Mouse (Mus musculus): Measurements from ENCODE around the gene Snx29. TPM values are rescaled to one million over a fixed set of nuclear protein-coding genes. Genes with fewer than 3 reads are reported as not detected.

Snx29 gene
- polyA plus RNA-seq, 1 experiment from 2014 or later = 21.7 TPM

DNA sequence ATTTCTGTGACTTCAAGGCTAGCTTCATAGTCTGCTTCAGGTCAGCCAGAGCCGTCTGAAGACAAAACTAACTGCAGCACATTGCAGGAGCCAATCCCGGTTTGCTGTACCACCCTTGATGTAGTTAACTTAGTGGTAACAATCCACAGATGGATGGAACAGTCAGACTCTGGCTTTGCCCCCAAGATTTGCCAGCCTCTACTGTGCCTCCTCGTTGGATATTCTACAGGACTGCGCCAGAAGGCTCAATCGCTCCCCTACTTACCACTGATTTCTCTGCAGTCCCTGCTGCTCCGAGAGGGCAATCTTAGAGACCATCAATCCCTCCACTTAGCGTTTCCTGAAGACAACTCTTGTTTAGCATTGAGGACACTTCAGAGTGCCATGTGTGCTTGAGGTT lies 208.7 kb downstream of the Snx29 start:
- Histone ChIP-seq H3K27me3 (no peaks in the 10 kb centered on the region), H3K4me2 (replicated peaks) (no peak overlapping the region), H3K9ac (replicated peaks) (no peak overlapping the region), H3K4me1 (replicated peaks) (peaks cover 10% of the 10 kb centered on the region), H3K27ac (no peak overlapping the region), H3K4me3 (replicated peaks) (no peak overlapping the region), H3K9me3 (no peaks in the 10 kb centered on the region), H3K36me3 (0 out of 2 replicates have a peak, but pooled peaks cover 3% of the 10 kb centered on the region)
- 93% methylated on average over 7 of the region's 7 CpGs for WGBS
- ATAC-seq = no peak

DNA sequence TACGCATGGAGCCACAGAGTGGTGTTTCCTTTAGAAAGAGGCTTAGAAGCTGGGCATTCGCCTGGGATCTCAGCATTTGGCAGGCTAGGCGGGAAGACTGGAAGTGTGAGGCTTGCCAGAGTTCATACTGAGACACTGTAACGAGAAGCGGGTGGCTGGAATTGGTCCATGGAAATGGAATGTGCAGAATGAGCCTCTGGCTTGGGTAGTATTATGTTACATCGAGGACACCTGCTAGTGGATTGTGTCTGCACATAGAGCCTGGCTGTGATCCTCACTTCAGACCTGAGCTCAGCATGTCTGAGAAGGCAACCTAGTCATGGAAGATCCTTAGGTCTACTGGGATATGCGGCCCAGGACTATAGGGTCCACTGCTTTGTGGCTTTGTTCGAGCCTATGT lies 209.9 kb downstream of the Snx29 start:
- H3K9ac ChIP-seq (replicated peaks) = no peak overlapping the region
- ATAC-seq = no peak
- no peak overlapping the region for H3K4me3 ChIP-seq (replicated peaks)
- WGBS = 87% methylated on average over 8 of the region's 8 CpGs
- H3K4me1 ChIP-seq (replicated peaks) = peaks cover 20% of the 10 kb centered on the region
- H3K36me3 ChIP-seq = 0 out of 2 replicates have a peak, but pooled peaks cover 3% of the 10 kb centered on the region
- no peak overlapping the region for H3K4me2 ChIP-seq (replicated peaks)
- no peaks in the 10 kb centered on the region for H3K9me3 ChIP-seq
- no peak overlapping the region for H3K27ac ChIP-seq
- H3K27me3 ChIP-seq = no peaks in the 10 kb centered on the region

DNA sequence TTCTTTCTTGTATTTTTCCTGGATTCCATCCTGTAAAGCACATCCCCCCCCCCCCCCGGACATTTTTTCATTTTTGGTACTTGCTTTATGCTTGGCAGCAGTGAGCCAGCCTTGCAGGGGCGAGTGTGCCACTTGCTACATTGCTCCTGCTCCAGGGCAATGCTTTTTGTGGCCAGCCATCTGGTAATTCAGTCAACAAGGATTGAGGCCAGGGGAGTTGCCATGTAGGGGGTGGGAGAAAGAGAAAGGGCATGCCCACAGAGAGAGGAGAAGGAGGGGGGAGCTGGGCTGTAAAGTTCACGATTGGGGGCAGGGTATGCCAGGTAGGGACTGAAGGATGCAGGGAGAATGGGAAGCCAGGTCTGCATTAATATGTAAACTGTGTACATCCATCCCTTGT lies 210.7 kb downstream of the Snx29 start:
- Histone ChIP-seq H3K36me3 (0 out of 2 replicates have a peak, but pooled peaks cover 3% of the 10 kb centered on the region), H3K9ac (replicated peaks) (no peak overlapping the region), H3K4me2 (replicated peaks) (no peak overlapping the region), H3K27ac (no peak overlapping the region), H3K4me1 (replicated peaks) (peaks cover 22% of the 10 kb centered on the region), H3K4me3 (replicated peaks) (no peak overlapping the region), H3K9me3 (no peaks in the 10 kb centered on the region), H3K27me3 (no peaks in the 10 kb centered on the region)
- WGBS = 75% methylated on average over 3 of the region's 3 CpGs
- ATAC-seq = no peak

DNA sequence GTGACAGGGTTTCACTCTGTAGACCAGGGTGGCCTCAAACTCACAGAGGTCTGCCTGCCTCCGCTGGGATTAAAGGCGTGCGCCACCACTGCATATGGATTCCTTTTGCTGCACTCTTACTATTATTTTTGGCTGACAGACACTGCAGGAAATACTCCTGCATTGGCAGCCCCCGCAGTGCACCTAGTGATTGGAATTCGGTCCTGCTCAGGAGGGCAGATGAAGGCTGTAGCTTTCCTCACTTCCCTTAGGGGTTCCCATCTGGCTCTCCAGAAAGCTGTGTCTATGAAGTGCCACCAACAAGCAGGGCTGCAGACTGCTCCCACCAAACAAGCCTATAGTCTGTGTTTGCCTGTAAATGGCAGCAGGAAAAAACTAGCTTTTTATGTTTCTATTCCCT lies 215.0 kb downstream of the Snx29 start:
- 37% methylated on average over 5 of the region's 5 CpGs for WGBS
- Histone ChIP-seq H3K9me3 (no peaks in the 10 kb centered on the region), H3K4me2 (replicated peaks) (no peak overlapping the region), H3K36me3 (no peaks in the 10 kb centered on the region), H3K4me1 (replicated peaks) (peaks cover 16% of the 10 kb centered on the region), H3K27ac (peak overlapping the region; percentile 35; the same call in 1 of the 2 replicates), H3K9ac (replicated peaks) (no peak overlapping the region), H3K4me3 (replicated peaks) (no peak overlapping the region), H3K27me3 (no peaks in the 10 kb centered on the region)
- ATAC-seq = no peak

DNA sequence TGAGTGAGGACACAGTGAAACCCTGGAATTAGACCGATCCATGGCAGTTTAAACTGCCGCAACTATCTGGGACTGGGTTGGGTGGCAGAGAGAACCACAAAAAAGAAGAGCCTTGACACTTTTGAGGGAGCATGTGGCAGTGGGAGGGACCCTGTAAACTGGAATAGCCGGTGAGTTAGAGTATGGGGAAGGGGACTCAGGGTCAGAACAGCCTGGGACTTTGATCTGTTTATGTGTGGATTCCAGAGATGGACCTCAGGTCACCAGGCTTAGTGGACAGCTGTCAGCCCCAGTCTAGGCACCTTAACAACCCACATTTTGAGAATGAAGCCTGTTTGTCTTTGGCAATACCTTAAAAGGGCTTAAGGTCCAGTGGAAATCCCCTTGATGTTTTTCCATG lies 215.5 kb downstream of the Snx29 start:
- ATAC-seq = no peak
- no peak overlapping the region for H3K27ac ChIP-seq
- no peaks in the 10 kb centered on the region for H3K36me3 ChIP-seq
- no peak overlapping the region for H3K9ac ChIP-seq (replicated peaks)
- 26% methylated on average over 3 of the region's 3 CpGs for WGBS
- H3K4me3 ChIP-seq (replicated peaks) = no peak overlapping the region
- H3K4me1 ChIP-seq (replicated peaks) = peaks cover 16% of the 10 kb centered on the region
- no peaks in the 10 kb centered on the region for H3K9me3 ChIP-seq
- H3K4me2 ChIP-seq (replicated peaks) = no peak overlapping the region
- no peaks in the 10 kb centered on the region for H3K27me3 ChIP-seq

DNA sequence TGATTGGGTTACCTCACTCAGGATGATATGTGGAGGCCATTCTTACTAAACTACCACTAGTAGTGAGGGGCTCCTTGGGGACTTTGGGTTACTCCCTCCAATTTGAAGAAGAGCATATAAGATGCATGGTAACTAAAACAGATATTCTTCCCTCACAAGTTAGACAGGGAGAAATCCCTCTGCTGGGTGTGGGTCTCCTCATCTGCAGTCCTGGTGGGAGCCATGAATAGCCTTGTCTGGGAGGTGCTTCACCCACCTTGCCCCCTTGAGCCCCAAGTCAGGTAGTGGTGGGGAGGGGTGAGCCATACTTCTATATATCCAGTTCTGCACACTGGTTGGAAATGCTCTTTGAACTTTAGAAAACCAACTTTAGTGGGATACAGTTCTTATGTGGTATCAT lies 218.3 kb downstream of the Snx29 start:
- Histone ChIP-seq H3K9me3 (no peaks in the 10 kb centered on the region), H3K4me1 (replicated peaks) (peaks cover 16% of the 10 kb centered on the region), H3K27ac (no peak overlapping the region), H3K4me2 (replicated peaks) (no peak overlapping the region), H3K27me3 (no peaks in the 10 kb centered on the region), H3K9ac (replicated peaks) (no peak overlapping the region), H3K4me3 (replicated peaks) (no peak overlapping the region), H3K36me3 (no peaks in the 10 kb centered on the region)
- no peak for ATAC-seq

DNA sequence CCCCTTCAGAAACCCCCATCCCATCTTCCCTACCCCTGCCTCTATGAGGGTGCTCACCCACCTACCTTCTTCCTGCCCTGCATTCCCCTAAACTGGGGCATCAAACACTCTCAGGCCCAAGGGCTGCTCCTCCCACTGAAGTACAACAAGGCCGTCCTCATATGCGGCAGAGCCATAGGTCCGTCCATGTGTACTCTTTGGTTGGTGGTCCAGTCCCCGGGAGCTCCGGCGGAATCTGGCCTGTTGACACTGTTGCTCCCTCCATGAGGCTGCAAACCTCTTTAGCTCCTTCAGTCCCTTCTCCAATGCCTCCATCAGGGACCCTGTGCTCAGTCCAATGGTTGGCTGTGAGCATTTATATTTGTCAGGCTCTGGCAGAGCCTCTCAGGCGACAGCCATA lies 219.1 kb downstream of the Snx29 start:
- ATAC-seq = no peak
- no peaks in the 10 kb centered on the region for H3K27me3 ChIP-seq
- no peak overlapping the region for H3K9ac ChIP-seq (replicated peaks)
- no peaks in the 10 kb centered on the region for H3K36me3 ChIP-seq
- no peak overlapping the region for H3K4me2 ChIP-seq (replicated peaks)
- no peak overlapping the region for H3K4me3 ChIP-seq (replicated peaks)
- peaks cover 8% of the 10 kb centered on the region for H3K4me1 ChIP-seq (replicated peaks)
- 89% methylated on average over 7 of the region's 7 CpGs for WGBS
- H3K9me3 ChIP-seq = no peaks in the 10 kb centered on the region
- H3K27ac ChIP-seq = no peak overlapping the region

DNA sequence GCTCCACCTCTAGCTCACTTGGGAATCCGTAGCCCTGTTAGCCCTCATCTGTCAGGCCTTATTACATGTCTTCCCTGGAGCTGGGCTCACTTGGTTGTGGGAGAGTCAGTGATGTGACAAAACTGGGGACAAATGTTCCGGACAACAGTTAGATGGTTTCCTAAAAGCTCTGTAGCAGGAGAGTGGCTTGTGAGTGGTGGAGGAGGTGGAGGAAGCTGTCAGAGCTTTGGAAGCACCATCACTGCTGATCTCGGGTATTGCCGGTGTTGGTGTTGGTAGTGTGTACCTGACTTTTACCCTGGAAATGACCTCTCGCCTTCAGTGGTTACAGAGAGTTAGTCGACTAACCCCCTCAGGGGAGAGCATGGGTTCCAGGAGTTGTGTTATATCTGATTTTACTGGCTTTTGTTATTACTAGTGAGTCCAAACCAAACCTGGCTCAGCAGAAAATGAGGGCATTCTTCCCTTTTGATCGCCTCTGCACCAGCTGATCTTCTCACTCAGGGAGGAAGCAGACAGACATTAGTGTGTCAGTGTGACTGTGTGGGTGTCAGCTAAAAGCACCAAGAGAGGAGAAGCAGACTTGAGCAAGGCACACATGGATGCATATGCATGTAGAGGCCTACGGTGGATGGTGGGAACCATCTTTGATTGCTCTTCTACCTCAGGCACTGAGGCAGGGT lies 227.5 kb downstream of the Snx29 start:
- H3K4me1 ChIP-seq (replicated peaks) = no peaks in the 10 kb centered on the region
- no peak for ATAC-seq
- H3K4me2 ChIP-seq (replicated peaks) = no peak overlapping the region
- H3K27me3 ChIP-seq = no peaks in the 10 kb centered on the region
- H3K27ac ChIP-seq = no peak overlapping the region
- H3K4me3 ChIP-seq (replicated peaks) = no peak overlapping the region
- no peak overlapping the region for H3K9ac ChIP-seq (replicated peaks)
- H3K9me3 ChIP-seq = no peaks in the 10 kb centered on the region
- no peaks in the 10 kb centered on the region for H3K36me3 ChIP-seq
- WGBS = 93% methylated on average over 8 of the region's 8 CpGs

DNA sequence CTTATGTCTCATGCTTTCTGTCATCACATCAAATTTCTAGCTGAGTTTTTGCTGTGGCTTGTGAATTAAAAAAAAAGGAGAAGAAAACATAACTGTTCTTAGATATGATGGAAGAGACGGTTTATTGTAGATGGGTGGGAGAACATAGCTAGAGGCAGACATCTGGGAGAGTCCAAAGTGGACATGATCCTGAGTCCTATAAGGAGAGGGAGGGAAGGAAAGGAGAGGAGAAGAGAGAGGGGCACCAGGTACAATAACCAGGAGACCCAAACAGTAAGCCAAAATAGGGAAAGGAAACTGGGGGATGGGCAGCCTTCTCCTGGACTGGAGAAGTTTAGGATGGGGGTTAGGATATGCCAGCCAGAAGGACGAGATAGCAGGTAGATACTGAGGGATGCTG lies 239.0 kb downstream of the Snx29 start:
- no peak overlapping the region for H3K9ac ChIP-seq (replicated peaks)
- H3K27me3 ChIP-seq = no peaks in the 10 kb centered on the region
- H3K27ac ChIP-seq = no peak overlapping the region
- no peaks in the 10 kb centered on the region for H3K36me3 ChIP-seq
- ATAC-seq = no peak
- 88% methylated on average over 2 of the region's 2 CpGs for WGBS
- no peak overlapping the region for H3K4me3 ChIP-seq (replicated peaks)
- H3K9me3 ChIP-seq = no peaks in the 10 kb centered on the region
- H3K4me2 ChIP-seq (replicated peaks) = no peak overlapping the region
- 0 out of 2 replicates have a peak, but pooled peaks cover 4% of the 10 kb centered on the region for H3K4me1 ChIP-seq (replicated peaks)

DNA sequence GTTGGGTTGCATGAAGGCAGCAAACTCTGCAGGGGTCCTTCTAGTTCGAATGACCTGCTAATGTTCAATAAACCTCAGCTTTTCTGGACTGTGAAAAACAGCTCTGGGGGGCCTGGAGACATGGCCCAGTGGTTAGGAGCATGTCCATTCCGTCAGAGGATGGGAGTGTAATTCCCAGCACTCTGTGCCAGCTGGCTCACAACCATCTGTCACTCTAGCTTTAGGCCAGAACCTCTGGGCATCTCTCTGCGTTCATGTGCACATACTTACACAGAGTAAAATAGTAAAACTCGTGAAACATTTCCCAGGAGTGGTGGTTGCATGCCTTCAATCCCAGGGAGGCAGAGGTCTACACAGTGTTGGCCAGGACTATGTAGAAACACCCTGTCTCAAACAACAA lies 241.1 kb downstream of the Snx29 start:
- 59% methylated on average over 4 of the region's 4 CpGs for WGBS

DNA sequence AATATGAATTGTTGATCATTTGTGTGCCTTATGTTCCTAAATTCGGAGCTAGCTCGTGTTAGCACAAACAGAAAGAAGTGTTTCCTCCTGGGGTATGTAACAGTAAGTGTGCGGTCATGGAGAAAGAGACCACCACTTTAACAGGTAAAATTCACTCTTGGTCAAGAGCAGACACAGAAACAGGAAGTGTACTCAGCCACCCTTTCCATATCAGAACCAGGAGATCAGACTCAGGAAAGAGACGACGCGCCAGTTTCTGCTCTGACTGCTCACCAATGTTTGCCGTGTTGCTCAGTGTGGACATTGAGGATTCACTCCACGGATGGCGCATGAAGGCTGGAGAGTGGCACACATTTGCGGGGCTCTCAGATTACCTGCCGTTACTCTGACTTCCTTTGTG lies 242.4 kb downstream of the Snx29 start:
- no peak overlapping the region for H3K27ac ChIP-seq
- H3K4me2 ChIP-seq (replicated peaks) = no peak overlapping the region
- no peaks in the 10 kb centered on the region for H3K36me3 ChIP-seq
- no peaks in the 10 kb centered on the region for H3K9me3 ChIP-seq
- 0 out of 2 replicates have a peak, but pooled peaks cover 7% of the 10 kb centered on the region for H3K4me1 ChIP-seq (replicated peaks)
- no peak overlapping the region for H3K9ac ChIP-seq (replicated peaks)
- 86% methylated on average over 11 of the region's 11 CpGs for WGBS
- no peak overlapping the region for H3K4me3 ChIP-seq (replicated peaks)
- H3K27me3 ChIP-seq = no peaks in the 10 kb centered on the region
- no peak for ATAC-seq

More for the DNA sequence above, 241.1 kb downstream of the Snx29 start:
- Histone ChIP-seq H3K4me1 (replicated peaks) (0 out of 2 replicates have a peak, but pooled peaks cover 4% of the 10 kb centered on the region), H3K9ac (replicated peaks) (no peak overlapping the region), H3K4me3 (replicated peaks) (no peak overlapping the region), H3K4me2 (replicated peaks) (no peak overlapping the region), H3K36me3 (no peaks in the 10 kb centered on the region), H3K27ac (no peak overlapping the region), H3K9me3 (no peaks in the 10 kb centered on the region), H3K27me3 (no peaks in the 10 kb centered on the region)
- no peak for ATAC-seq

DNA sequence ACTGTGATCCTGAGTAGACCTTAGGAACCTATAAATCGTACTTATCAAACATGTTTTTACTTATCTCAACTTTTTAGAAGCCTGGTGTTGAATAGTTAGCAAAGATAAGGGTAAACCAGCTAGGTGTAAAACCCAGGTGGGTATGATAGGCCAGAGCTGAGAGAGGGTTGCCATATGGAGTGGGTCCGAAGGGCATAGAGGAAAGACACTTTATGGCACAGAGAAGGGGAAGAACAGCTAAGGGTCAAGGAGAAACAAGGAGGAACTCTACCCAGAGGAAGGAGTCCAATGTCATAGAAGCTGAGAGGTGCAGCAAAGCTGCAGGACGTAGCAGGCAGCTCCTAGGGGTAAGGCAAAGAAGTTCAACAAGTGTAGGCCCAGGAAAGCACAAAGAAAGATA lies 244.9 kb downstream of the Snx29 start:
- no peak overlapping the region for H3K4me3 ChIP-seq (replicated peaks)
- ATAC-seq = no peak
- 80% methylated on average over 3 of the region's 3 CpGs for WGBS
- H3K4me1 ChIP-seq (replicated peaks) = 0 out of 2 replicates have a peak, but pooled peaks cover 7% of the 10 kb centered on the region
- H3K27ac ChIP-seq = no peak overlapping the region
- no peaks in the 10 kb centered on the region for H3K9me3 ChIP-seq
- peaks cover 8% of the 10 kb centered on the region for H3K36me3 ChIP-seq
- H3K4me2 ChIP-seq (replicated peaks) = no peak overlapping the region
- no peak overlapping the region for H3K9ac ChIP-seq (replicated peaks)
- H3K27me3 ChIP-seq = no peaks in the 10 kb centered on the region

DNA sequence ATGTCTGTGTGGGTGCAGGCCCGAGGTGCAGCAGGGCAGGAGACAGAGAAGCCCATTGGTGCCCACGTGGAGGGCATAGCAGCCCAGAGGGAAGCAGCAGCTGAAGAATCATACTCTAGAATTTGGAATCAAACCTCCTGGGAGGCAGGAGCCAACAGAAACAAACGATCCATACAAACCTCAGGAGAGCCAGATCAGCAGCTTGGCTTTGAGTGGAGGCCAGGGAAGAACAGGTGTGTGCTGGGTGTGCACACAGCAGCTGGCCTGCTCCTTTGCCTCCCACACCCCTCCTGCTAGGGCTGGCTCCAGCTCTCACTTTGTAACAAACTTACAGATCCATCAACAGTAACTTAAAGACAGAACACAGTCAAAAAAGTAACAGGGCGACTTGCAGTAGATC lies 245.4 kb downstream of the Snx29 start:
- Histone ChIP-seq H3K27ac (no peak overlapping the region), H3K9me3 (no peaks in the 10 kb centered on the region), H3K4me1 (replicated peaks) (0 out of 2 replicates have a peak, but pooled peaks cover 7% of the 10 kb centered on the region), H3K9ac (replicated peaks) (no peak overlapping the region), H3K36me3 (peaks cover 13% of the 10 kb centered on the region), H3K4me3 (replicated peaks) (no peak overlapping the region), H3K4me2 (replicated peaks) (no peak overlapping the region), H3K27me3 (no peaks in the 10 kb centered on the region)
- no peak for ATAC-seq
- 74% methylated on average over 4 of the region's 4 CpGs for WGBS
